8 mouse cellular contexts compared by ENCODE assay signal in genomic region chr1:75142301-75143261, GRCm38 (mm10). TPM values are rescaled to one million over a fixed set of nuclear protein-coding genes. Genes with fewer than 3 reads are reported as not detected.
A peak's percentile ranks its signal among the peaks of the same experiment; 100 is the strongest.
DNase-seq lines count a peak whose midpoint lies in the region; ATAC-seq and TF ChIP-seq lines count a peak whose summit lies in the region.

Gene Cnppd1, minus strand, starts transcription at chr1:75142711.
Gene Retreg2, plus strand, starts transcription at chr1:75142778.

- H3K27me3 ChIP-seq in C2C12 (ENCODE audit: control insufficient read depth, insufficient read depth, insufficient read length): no peaks in the 10 kb centered on the region
- no peaks in the 10 kb centered on the region for H3K27me3 ChIP-seq in erythroblast, embryonic 14.5 days (ENCODE audit: control insufficient read depth)
- no peaks in the 10 kb centered on the region for H3K27me3 ChIP-seq in heart, embryonic 12.5 days (replicated peaks)
- no peaks in the 10 kb centered on the region for H3K27me3 ChIP-seq in kidney, postnatal 0 days (ENCODE audit: insufficient read depth, low read length)
- H3K27me3 ChIP-seq in liver, embryonic 11.5 days (replicated peaks; ENCODE audit: control insufficient read depth, insufficient read depth, low read length): no peaks in the 10 kb centered on the region
- no peaks in the 10 kb centered on the region for H3K27me3 ChIP-seq in stomach, embryonic 14.5 days (ENCODE audit: control insufficient read depth, insufficient read depth, low read length)

- H3K79me2 ChIP-seq in C2C12 (ENCODE audit: control insufficient read depth, insufficient read depth): peaks cover 39% of the 10 kb centered on the region

- H3K27ac ChIP-seq in heart, embryonic 12.5 days (ENCODE audit: poor library complexity, severe bottlenecking): peak within 1 kb of the TSS; percentile 96
- peak within 1 kb of the TSS; percentile 97 for H3K27ac ChIP-seq in kidney, postnatal 0 days
- peak within 1 kb of the TSS; percentile 98 for H3K27ac ChIP-seq in liver, embryonic 11.5 days (ENCODE audit: low read depth, low read length)
- H3K27ac ChIP-seq in stomach, embryonic 14.5 days (ENCODE audit: low read length): peak within 1 kb of the TSS; percentile 94

- under 1% methylated on average over 88 of the region's 91 CpGs for WGBS in heart, embryonic 12.5 days
- WGBS in kidney, postnatal 0 days: under 1% methylated on average over 80 of the region's 91 CpGs
- under 1% methylated on average over 91 of the region's 91 CpGs for WGBS in liver, embryonic 11.5 days
- under 1% methylated on average over 90 of the region's 91 CpGs for WGBS in stomach, embryonic 14.5 days

- peak; percentile 95 for TF ChIP-seq CTCF in C2C12 (IDR thresholded peaks at IDR 0.05; ENCODE audit: control insufficient read depth, insufficient read depth, insufficient read length)
- peak; percentile 60; the same call in 1 of the 2 replicates for TF ChIP-seq CTCF in brain, embryonic 14.5 days (IDR thresholded peaks at IDR 0.05; ENCODE audit: borderline replicate concordance, extremely low read depth, insufficient read depth, insufficient read length)
- peak; percentile 60 for TF ChIP-seq CTCF in kidney, postnatal 0 days (IDR thresholded peaks at IDR 0.05; ENCODE audit: low read depth)

- peak; percentile 91 for ATAC-seq in heart, embryonic 12.5 days (ENCODE audit: insufficient number of reproducible peaks, low FRiP score)
- ATAC-seq in kidney, postnatal 0 days (replicated peaks; ENCODE audit: low FRiP score, low read depth): peak; percentile 87
- peak; percentile 80 for ATAC-seq in liver, embryonic 11.5 days (replicated peaks; ENCODE audit: low FRiP score)
- ATAC-seq in stomach, embryonic 14.5 days (ENCODE audit: insufficient number of reproducible peaks, insufficient read depth, low FRiP score, low read depth): peak; percentile 86

- H3K4me3 ChIP-seq in C2C12 (ENCODE audit: insufficient read depth, poor library complexity, severe bottlenecking): peak within 1 kb of the TSS; percentile 50
- H3K4me3 ChIP-seq in erythroblast, embryonic 14.5 days (replicated peaks): peak within 1 kb of the TSS; percentile 85
- peak within 1 kb of the TSS; percentile 85 for H3K4me3 ChIP-seq in heart, embryonic 12.5 days
- peak within 1 kb of the TSS; percentile 73 for H3K4me3 ChIP-seq in kidney, postnatal 0 days (replicated peaks; ENCODE audit: low read depth, low read length)
- H3K4me3 ChIP-seq in liver, embryonic 11.5 days (ENCODE audit: low read depth, low read length): peak within 1 kb of the TSS; percentile 95
- H3K4me3 ChIP-seq in stomach, embryonic 14.5 days (ENCODE audit: low read depth, low read length): peak within 1 kb of the TSS; percentile 61

- peak within 1 kb of the TSS; percentile 90 for H3ac ChIP-seq in C2C12 (ENCODE audit: control insufficient read depth, insufficient read length, low read depth)

- peak; percentile 98 for DNase-seq in brain, embryonic 14.5 days (ENCODE audit: low read depth)
- peak; percentile 95 for DNase-seq in kidney, postnatal 0 days (ENCODE audit: low spot score)
- DNase-seq in liver, embryonic 11.5 days (ENCODE audit: low spot score): peak; percentile 99
- DNase-seq in naive thymus-derived CD4-positive, alpha-beta T cell, adult 2 months (ENCODE audit: low read depth): peak; percentile 99

- H3K9me3 ChIP-seq in erythroblast, embryonic 14.5 days (ENCODE audit: control insufficient read depth, low read length): no peaks in the 10 kb centered on the region
- no peaks in the 10 kb centered on the region for H3K9me3 ChIP-seq in heart, embryonic 12.5 days (replicated peaks)
- H3K9me3 ChIP-seq in kidney, postnatal 0 days (replicated peaks; ENCODE audit: low read length): no peaks in the 10 kb centered on the region
- H3K9me3 ChIP-seq in liver, embryonic 11.5 days (ENCODE audit: control insufficient read depth, low read length): no peaks in the 10 kb centered on the region
- H3K9me3 ChIP-seq in stomach, embryonic 14.5 days (ENCODE audit: control insufficient read depth, low read depth, low read length): no peaks in the 10 kb centered on the region

- peaks cover 94% of the 10 kb centered on the region for H3K4me1 ChIP-seq in erythroblast, embryonic 14.5 days (ENCODE audit: control insufficient read depth)
- H3K4me1 ChIP-seq in heart, embryonic 12.5 days (replicated peaks): peaks cover 19% of the 10 kb centered on the region
- H3K4me1 ChIP-seq in kidney, postnatal 0 days (replicated peaks; ENCODE audit: insufficient read depth, low read length): peaks cover 14% of the 10 kb centered on the region; the same call in 1 of the 2 replicates
- H3K4me1 ChIP-seq in liver, embryonic 11.5 days (replicated peaks; ENCODE audit: control insufficient read depth, insufficient read depth, low read length): peaks cover 41% of the 10 kb centered on the region
- H3K4me1 ChIP-seq in stomach, embryonic 14.5 days (ENCODE audit: control insufficient read depth, insufficient read depth, low read length): peaks cover 16% of the 10 kb centered on the region; the same call in 1 of the 2 replicates

- H3K79me3 ChIP-seq in C2C12 (ENCODE audit: low read depth): peaks cover 11% of the 10 kb centered on the region

- TF ChIP-seq POLR2A in brain, embryonic 14.5 days (IDR thresholded peaks at IDR 0.05; ENCODE audit: borderline replicate concordance, extremely low read depth, insufficient read depth, insufficient read length, poor library complexity, severe bottlenecking): peak; percentile 95

- peaks cover 51% of the 10 kb centered on the region for H3K36me3 ChIP-seq in C2C12 (ENCODE audit: control insufficient read depth, insufficient read depth)
- peaks cover 81% of the 10 kb centered on the region for H3K36me3 ChIP-seq in erythroblast, embryonic 14.5 days (ENCODE audit: control insufficient read depth)
- H3K36me3 ChIP-seq in heart, embryonic 12.5 days: peaks cover 55% of the 10 kb centered on the region
- H3K36me3 ChIP-seq in kidney, postnatal 0 days (ENCODE audit: insufficient read depth, low read length): peaks cover 32% of the 10 kb centered on the region
- peaks cover 42% of the 10 kb centered on the region for H3K36me3 ChIP-seq in liver, embryonic 11.5 days (ENCODE audit: control insufficient read depth, insufficient read depth, low read length)
- H3K36me3 ChIP-seq in stomach, embryonic 14.5 days (ENCODE audit: control insufficient read depth, insufficient read depth, low read length): peaks cover 50% of the 10 kb centered on the region

- H3K9ac ChIP-seq in heart, embryonic 12.5 days: peak within 1 kb of the TSS; percentile 96
- peak within 1 kb of the TSS; percentile 85 for H3K9ac ChIP-seq in kidney, postnatal 0 days (ENCODE audit: low read depth, low read length)
- H3K9ac ChIP-seq in liver, embryonic 11.5 days (ENCODE audit: low read depth, low read length): peak within 1 kb of the TSS; percentile 97
- H3K9ac ChIP-seq in stomach, embryonic 14.5 days (replicated peaks; ENCODE audit: low read depth, low read length): peak within 1 kb of the TSS; percentile 67

- H3K4me2 ChIP-seq in heart, embryonic 12.5 days: peak within 1 kb of the TSS; percentile 74
- H3K4me2 ChIP-seq in kidney, postnatal 0 days (ENCODE audit: low read length): peak within 1 kb of the TSS; percentile 88
- peak within 1 kb of the TSS; percentile 93 for H3K4me2 ChIP-seq in liver, embryonic 11.5 days
- peak within 1 kb of the TSS; percentile 80 for H3K4me2 ChIP-seq in stomach, embryonic 14.5 days (replicated peaks; ENCODE audit: low read depth, low read length)

TF ChIP-seq in C2C12, 6 proteins besides CTCF, POLR2A, EP300 and RAD21:
- TF ChIP-seq USF1 (IDR thresholded peaks at IDR 0.05; ENCODE audit: low read depth) (peak; percentile 99), FOSL1 (IDR thresholded peaks at IDR 0.05; ENCODE audit: insufficient read depth, low read length, poor library complexity, severe bottlenecking) (no peak), MAX (IDR thresholded peaks at IDR 0.05) (peak; percentile 62), MYOD1 (IDR thresholded peaks at IDR 0.05; ENCODE audit: control insufficient read depth, insufficient read length, low read depth) (no peak), CEBPB (IDR thresholded peaks at IDR 0.05; ENCODE audit: low read depth) (no peak)

RNA-seq across cellular contexts. Expression of gene Cnppd1, which starts in this region (rescaled TPM):
- polyA plus RNA-seq in C2C12 (2012; fragmentation: generic; extraction: Trizol): 25.8 TPM
- 59.8 and 64.9 TPM in 2 replicates for polyA plus RNA-seq in brain, embryonic 14.5 days (2012; rRNA removed)
- polyA plus RNA-seq in erythroblast, embryonic 14.5 days (2012): 8.4 and 9.6 TPM in 2 replicates
- polyA plus RNA-seq in heart, embryonic 12.5 days (2016; fragmentation: Nextera tagmentation; extraction: Ambion mirVana): 39.9 and 41.1 TPM in 2 replicates
- polyA plus RNA-seq in kidney, postnatal 0 days (2015; fragmentation: Nextera tagmentation; extraction: Ambion mirVana): 47.2 and 52.2 TPM in 2 replicates
- polyA plus RNA-seq in liver, embryonic 11.5 days (2014; fragmentation: Nextera tagmentation; extraction: Ambion mirVana): 63.4 and 68.3 TPM in 2 replicates
- polyA plus RNA-seq in stomach, embryonic 14.5 days (2014; fragmentation: Nextera tagmentation; extraction: Ambion mirVana): 37.1 and 40.5 TPM in 2 replicates

RNA-seq across cellular contexts. Expression of gene Retreg2, which starts in this region (rescaled TPM):
- 37.5 TPM for polyA plus RNA-seq in C2C12 (2012; fragmentation: generic; extraction: Trizol)
- 184 and 196 TPM in 2 replicates for polyA plus RNA-seq in brain, embryonic 14.5 days (2012; rRNA removed)
- polyA plus RNA-seq in erythroblast, embryonic 14.5 days (2012): 10.9 and 14.3 TPM in 2 replicates
- 36.3 and 40.5 TPM in 2 replicates for polyA plus RNA-seq in heart, embryonic 12.5 days (2016; fragmentation: Nextera tagmentation; extraction: Ambion mirVana)
- polyA plus RNA-seq in kidney, postnatal 0 days (2015; fragmentation: Nextera tagmentation; extraction: Ambion mirVana): 47.8 and 52.0 TPM in 2 replicates
- polyA plus RNA-seq in liver, embryonic 11.5 days (2014; fragmentation: Nextera tagmentation; extraction: Ambion mirVana): 72.5 and 72.9 TPM in 2 replicates
- polyA plus RNA-seq in stomach, embryonic 14.5 days (2014; fragmentation: Nextera tagmentation; extraction: Ambion mirVana): 47.7 and 51.8 TPM in 2 replicates

Comparison
In these comparisons a context has a peak if more than half of its experiments do, and no peak if none do; other contexts are left out.
1. Peak in every context shown above with its lines: DNase-seq, ATAC-seq, H3K4me3 ChIP-seq and H3K27ac ChIP-seq.